Mouse (Mus musculus) frontal cortex, postnatal 36 days (tissue): ENCODE results near the gene Gata1.
"Not testable (repeated sequence)": the region's sequence is repeated elsewhere in the genome, so short reads cannot be mapped to it uniquely, and the experiment has no call there.

ENCODE experiments used
- DNase-seq, 2 experiments: peaks; one replicate each; pipeline ENCODE4 v3.0.0; 2022; ENCODE audit warnings: low spot score in 2 of 2

Gata1 gene

DNA sequence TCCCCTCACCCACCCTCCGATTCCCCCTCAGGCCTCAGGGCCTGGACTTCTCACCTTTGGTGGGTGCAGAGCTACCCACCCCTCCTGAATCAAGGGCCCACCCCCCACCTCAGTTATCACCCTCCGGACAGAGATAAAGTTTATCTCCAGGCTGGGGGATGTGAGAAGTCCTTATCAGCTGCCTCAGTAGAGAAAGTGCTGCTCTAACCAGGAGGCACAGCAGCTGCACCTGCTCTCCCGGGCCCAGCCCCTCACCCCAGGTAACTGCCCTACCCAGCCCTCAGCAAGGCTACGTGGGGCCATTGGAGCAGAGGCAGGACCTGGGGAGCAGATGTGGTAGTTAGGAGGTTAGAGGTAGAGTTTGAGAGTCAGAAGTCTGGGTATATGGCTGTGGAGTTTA, 11.7 kb downstream of the Gata1 start:
- no peak for DNase-seq

DNA sequence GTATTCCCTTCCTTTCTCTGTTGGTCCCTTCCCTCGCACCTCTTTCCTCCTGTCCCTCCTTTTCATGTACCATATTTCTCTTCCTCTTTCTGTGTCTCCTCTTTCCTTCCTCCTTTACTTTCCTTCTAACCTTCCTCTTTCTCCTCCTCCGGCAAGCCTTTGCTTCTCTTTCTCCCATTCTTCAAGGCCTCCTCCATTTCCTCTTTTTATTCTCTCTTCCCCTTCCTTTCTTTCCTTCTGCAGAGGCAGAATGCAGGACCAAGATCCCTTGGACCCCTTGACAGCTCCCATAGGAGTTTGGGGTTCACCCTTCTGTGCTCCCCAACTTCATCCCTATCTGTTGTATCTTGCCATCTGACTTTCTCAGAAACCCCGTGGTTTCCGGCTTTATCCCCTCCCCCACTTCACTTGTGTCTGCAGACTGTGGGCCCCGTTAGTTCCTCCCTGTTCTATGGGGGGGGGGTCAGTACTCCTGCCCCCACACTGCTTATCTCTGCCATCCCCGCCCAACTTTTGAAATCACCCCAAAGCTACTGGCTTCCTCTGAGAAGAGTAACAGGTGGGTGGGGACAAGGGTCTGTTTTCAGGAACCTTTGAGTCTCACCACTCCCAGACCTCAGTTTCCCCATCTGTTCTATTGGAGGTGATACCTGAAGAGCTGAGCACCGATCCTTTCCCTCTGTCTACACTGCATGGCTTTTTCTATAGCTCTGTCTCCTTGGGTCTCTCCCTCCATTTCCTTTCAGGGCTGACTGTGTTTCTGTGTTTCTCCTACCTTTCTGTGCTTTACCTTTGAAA, 13.8 kb downstream of the Gata1 start:
- DNase-seq = no peak

DNA sequence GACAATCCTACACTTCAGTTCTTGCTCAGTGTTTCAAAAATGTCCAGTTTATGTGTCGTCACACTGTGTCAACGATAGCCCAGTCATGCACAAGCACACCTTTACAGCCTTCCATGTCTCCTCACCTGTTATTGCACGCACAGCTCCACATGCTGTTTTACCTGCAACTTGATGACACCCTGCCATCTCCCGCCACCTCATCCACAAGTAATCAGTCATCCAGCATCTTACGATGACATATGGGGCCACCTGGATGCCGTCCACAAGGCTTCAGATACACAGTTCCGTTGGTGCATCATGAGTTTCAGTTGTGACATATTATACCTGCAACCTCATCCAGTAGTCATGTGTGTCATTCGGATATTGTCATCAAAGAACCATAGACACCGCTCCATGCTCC, 19.0 kb downstream of the Gata1 start:
- no peak for DNase-seq

DNA sequence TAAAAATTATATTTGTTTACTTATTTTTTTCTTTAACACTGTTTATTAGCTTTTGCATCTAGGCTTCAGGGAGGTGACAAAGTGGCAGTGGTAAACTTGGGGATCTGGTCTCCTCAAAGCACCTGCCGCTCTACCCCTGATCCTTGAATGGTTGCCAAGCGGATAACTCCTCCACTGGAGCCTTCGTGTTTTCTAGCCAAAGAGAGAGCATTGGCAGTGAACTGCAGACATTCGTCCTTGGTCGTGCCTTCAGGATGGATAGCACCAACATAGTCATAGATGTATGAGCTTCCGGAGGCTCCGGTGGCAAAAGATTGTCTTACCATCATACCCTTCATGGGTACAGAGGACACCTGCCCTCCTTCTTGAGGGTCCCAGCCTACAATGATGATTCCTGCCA, 27.8 kb downstream of the Gata1 start:
- no peak for DNase-seq

DNA sequence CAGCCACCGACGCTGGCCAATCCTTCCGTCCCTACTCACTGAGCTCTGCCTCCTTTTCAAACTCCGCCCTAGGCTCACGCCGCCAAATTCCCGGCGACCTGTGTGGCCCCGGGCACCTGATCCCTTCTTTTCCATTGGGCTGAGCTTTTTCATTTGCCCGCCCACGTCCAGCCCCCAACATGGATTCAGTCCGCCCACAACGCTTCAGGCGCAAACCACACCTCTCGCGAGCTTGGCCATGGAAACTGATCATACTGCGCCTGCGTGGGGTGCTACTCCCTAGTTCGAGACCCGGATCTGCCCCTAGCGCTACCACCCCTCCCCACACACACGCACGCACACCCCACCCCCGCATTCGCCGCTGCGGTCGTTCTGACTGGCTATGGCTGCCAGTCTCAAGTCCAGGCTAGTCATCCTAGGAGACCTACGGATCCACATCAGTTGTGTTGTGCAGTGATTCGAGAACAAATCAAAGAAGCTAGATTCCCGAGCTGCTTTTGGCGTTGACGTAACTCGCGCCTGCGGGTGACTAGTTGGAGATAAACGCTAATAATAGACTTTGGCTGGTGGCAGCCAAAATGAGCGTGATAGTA, 29.9 kb downstream of the Gata1 start:
- DNase-seq = peak; percentile 90 to 95

DNA sequence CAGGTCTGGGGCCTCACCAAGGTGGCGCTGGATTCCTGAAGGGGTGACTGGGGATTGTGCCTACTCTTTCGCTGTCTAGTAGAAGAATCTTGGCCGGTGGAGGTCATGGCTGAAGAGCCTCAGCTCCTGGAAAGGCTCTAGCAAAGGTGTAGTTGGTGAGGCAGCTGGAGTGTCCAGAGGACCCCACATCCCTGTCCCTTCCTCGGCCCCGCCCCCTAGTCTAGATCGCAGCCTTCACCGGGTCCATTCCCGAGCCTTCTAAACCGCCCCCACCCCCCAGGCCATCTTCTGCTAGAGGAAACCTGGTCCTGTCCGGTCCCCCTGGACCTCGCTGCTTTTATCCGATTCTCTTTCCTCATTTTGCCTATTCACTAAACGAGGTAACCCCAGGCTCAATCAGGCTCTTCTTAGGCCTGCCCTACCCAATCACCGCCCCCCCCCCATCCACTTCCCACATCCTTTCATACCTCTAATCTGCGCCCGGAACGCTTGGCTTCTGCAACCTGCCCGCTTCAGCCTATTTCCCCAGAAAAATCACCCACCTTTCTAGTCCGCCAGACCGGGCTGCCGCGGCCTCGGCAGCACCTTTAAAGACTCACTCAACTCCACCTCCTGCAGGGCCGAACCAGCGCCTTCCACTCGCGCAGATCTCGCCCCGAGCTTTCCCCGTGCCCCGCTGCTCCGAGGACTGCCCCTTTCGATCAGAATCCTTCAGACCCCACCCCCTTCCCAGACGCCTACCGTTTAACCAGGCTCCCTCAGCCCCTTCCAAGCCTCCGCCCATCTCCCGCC, 30.6 kb downstream of the Gata1 start, which contains the start of gene Hdac6:
Hdac6 (minus strand) TSS at position 782 of the 792 bp plus-strand sequence.
- no peak for DNase-seq

DNA sequence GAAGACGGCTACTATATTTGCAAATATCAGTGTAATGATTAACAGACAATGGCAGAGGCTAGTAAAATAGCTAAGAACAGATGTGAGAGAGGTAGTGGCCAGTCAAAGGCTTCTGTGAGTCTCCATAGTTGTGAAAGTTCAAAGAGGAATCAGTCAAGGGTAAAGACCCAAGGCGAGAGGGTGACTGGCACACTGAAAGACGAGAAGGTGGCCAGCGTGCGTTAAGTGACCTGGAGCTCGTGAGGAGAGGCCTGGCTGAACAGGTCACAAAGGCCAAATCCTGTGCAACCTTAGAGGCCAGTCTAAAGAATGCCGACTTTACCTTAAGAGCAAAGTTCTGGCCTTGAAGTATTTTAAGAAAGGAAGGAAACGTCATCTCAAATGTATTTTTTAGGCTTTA, 32.3 kb downstream of the Gata1 start:
- no peak for DNase-seq

DNA sequence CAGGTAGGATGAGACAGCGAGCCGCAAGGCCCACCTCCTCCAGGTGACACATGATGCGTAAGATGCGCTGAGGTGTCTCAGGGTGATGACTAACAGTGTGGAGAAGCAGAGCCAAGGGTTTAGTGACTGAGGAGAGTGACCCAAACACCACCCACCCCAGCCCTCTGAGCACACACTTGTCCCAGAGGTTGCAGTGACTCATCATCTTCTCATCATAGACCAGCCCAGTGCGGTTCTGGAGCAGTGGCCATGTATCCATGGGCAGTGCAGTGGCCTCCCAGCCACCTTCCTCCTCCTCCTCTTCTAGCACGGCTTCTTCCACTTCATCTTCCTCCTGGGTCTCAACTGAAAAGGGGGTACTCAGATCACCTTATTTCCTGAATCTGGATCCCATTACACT, 40.2 kb downstream of the Gata1 start:
- DNase-seq = no peak

DNA sequence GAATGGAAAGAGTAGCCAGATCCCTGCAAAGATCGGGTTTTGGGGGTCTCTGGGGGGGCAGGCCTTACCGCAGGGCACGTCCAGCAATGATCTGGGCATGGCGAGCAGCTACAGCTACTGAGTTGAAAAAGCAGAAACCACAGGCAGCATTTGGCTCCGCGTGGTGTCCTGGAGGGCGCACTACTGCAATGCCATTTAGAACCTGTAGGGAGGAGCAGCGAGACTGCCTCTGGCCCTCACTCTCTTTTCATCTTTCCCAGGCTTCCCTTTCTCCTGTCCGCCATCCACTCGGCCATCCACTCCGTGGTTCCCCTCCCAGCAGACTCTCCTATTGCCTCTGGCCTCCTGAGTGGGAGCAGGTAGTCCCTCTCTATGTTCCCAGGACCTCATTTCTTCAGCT, 41.0 kb downstream of the Gata1 start:
- no peak for DNase-seq

DNA sequence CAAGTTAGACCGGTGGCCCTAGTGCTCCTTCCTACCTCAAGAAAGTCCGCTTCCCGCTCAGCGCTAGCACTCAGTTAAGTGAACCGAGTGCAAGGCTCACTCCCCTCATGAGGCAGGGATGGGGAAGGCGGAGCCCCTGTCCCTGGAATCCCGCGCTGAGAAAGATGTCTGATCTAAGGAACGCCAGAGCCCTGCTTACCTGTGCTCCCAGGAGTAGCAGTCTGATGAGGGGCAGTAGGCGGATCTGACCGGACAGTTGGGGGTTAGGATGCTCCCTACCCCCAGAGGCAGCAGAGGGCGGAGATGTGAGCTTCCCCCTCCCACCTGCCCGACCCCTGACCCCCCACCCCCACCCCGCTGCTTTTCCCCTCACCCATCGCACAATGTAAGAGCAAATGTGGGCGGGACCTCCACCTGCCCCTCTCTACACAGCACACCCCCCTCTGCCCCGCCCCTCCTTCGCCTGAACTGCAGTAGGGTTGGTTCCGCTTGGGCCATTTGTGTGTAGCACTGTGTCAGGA, 49.5 kb downstream of the Gata1 start, which contains the start of gene Eras:
Eras (minus strand) TSS at position 338 of the 521 bp plus-strand sequence.
- no peak for DNase-seq

DNA sequence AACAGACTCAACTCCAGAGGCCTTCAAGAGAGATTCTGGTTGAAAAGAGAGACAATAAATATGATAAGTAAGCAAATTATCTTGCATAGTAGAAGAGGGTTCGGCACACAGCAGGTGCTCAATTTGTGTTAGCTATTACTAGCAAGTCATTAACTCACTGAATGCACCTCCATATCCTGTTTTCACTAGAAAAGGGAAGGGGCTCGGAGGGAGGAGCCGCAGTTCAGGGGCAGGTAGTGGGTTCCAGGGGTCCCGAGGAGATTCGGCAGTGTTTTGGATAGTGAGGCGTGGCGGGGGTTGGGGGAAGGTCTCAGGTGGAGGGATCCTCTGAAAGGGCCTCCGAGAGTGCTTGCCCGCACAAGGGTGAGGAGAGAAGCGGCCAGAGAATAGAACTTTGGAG, 50.8 kb downstream of the Gata1 start:
- DNase-seq = no peak

DNA sequence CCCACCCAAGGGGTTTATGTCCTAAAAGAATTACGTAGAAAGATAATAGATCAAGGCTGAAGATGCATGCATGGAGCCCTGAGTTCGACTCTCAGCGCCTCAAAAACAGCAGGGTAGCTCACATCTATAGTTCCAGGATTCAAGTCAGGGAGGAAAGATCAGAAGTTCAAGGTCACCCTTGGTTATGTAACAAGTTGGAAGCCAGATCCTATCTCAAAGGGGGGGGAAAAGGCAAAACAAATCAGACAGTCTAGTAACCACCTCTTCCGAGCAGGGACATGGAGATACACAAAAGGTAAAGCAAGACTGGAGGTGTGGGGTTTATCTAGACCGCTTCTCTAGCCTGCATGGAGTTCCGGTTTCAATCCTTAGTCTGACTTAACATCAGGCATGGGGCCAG, 51.6 kb downstream of the Gata1 start:
- DNase-seq = no peak

DNA sequence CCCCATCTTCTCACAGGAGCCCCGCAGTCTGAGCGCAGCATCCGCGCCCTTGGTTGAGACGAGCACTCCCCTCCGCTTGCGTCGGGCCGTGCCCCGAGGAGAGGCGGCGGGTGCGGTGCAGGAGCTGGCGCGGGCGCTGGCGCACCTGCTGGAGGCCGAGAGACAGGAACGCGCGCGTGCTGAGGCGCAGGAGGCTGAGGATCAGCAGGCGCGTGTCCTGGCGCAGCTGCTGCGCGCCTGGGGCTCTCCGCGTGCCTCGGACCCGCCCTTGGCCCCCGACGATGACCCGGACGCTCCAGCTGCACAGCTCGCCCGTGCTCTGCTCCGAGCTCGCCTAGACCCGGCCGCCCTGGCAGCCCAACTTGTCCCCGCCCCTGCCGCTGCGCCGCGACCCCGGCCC, 55.8 kb downstream of the Gata1 start:
- peak; percentile 12 to 15 for DNase-seq

DNA sequence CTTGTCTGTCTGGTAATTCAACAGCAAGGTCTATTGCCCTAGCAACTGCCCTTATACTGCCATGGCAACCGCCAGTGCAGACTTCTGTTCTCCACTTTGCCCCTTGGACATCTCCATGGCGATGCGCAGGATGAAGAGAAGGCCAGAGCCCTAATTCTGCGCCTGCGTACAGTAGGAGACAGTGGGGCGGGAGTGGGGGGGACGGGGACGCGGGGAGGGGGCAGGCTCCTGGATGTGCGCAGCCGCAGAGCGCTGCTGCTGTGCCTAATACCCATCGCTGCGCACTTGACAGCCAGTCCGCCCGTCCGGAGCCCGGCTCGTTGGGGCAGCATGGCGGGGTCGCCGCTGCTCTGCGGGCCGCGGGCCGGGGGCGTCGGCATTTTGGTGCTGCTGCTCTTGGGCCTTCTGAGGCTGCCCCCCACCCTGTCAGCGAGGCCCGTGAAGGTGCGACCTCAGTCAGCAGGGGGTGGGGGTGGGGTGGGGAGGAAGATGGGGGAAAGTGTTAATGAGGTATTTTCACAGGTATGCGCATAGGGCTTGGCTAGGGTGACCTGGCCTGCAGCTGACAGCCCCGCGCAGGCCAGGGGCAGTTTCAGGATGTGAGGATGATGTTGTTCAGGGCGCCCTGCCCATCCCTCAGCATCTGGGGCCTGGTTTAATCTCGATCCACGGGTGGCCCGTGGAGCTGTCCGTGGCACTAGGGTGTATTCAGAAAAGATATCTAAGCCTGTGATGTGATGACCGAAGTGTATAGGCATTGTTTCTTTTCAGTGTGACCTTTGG, 58.1 kb downstream of the Gata1 start, which contains the start of gene Pcsk1n:
Pcsk1n (plus strand) TSS at position 222 of the 783 bp plus-strand sequence.
- DNase-seq = peak; percentile 40 to 47

DNA sequence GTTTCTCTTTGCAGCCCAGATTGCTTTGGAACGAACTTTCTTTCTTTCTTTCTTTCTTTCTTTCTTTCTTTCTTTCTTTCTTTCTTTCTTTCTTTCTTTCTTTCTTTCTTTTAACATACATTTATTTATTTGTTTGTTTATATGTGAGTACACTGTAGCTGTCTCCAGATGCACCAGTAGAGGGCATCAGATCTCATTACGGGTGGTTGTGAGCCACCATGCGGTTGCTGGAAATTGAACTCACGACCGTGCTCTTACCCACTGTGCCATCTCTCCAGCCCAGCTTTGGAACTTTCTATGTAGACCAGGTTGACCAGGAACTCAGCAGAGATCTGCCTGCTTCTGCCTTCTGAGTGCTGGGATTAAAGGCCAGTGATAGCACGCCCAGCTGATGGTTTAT, 59.9 kb downstream of the Gata1 start:
- DNase-seq = not testable (repeated sequence)

DNA sequence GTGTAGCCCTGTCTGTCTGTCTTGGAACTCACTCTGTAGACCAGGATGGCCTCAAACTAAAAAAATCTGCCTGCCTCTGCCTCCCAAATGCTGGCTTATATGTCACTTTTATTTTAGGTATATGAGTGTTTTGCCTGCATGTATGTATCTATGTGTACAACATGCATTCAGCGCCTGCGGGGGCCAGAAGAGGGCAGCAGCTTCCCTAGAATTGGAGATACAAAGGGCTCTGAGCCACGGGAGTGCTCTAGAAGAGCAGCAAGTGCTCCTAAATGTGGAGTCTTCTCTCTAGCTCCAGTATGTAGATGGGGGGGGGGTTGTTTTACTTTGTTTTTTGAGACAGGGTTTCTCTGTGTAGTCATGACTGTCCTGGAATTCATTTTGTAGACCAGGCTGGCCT, 62.2 kb downstream of the Gata1 start:
- not testable (repeated sequence) for DNase-seq

DNA sequence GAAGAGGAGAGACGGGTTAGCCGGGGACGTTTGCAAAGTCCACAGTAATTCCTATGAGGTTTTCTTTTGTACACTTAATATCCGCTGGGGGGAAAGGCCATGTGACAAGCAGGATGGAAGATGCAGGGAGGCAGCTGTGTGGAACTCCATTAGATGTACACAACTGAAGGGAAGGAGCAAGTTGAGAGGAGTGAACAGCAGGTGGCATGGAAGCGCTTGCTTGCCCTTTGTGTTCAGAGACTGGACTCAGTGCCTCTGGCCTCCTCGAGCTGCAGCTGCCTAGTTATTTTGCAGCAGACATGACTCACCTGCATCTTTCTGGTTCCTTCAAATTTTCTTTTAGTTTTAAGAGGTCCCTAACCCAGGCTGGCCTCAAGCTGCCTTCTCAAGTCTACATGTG, 67.4 kb downstream of the Gata1 start:
- DNase-seq = no peak
